ENCODE assay signal across 15 mouse cellular contexts in the genomic region with DNA sequence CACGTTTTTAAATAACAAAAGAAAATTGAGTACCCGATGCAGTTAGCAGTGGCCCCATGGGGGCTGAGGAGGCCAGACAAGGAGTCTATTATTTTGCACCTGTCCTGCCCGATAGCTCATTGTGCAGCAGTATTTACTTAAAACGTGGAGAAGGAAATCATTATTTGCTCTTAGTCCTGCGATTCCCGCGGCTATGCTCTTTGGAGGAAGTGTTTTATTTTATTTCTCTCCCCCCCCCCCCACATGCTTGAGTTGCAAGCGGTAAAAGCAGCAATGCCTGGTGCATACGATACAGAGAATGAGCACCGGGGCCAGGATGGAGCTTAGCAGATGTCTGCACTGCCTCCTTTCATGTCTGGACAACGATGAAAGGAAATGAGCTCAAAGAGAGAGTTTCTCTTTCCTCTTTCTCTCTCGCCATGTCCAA. TPM values are rescaled to one million over a fixed set of nuclear protein-coding genes. Genes with fewer than 3 reads are reported as not detected.
DNase-seq lines count a peak whose midpoint lies in the region; ATAC-seq and TF ChIP-seq lines count a peak whose summit lies in the region.
"Had no signal": no experiment of that assay in that cellular context is flagged by ENCODE, and none has a peak within 500 bp of the region (broad histone marks: within the 10 kb centered on the region; RNA-seq: fewer than 3 reads in every experiment).

No protein-coding gene starts in this region.

- no peak overlapping the region for H3K9ac ChIP-seq in hindbrain, embryonic 11.5 days (ENCODE audit: low read depth, low read length)
- 0 out of 2 replicates have a peak overlapping the region, but pooled peaks have one; percentile 26 for H3K9ac ChIP-seq in forebrain, postnatal 0 days
- H3K9ac ChIP-seq in neural tube, embryonic 15.5 days (replicated peaks), result no peak overlapping the region
- H3K9ac ChIP-seq in kidney, embryonic 14.5 days (ENCODE audit: low read depth, low read length), result no peak overlapping the region
- H3K9ac ChIP-seq: liver, embryonic 14.5 days had no signal

- H3K27me3 ChIP-seq in hindbrain, embryonic 11.5 days (ENCODE audit: control insufficient read depth, insufficient read depth, low read length), result no peaks in the 10 kb centered on the region
- no peaks in the 10 kb centered on the region for H3K27me3 ChIP-seq in hindbrain, embryonic 10.5 days (ENCODE audit: insufficient read depth, poor library complexity, severe bottlenecking)
- H3K27me3 ChIP-seq in forebrain, postnatal 0 days (ENCODE audit: insufficient read depth, low read length), result no peaks in the 10 kb centered on the region
- no peaks in the 10 kb centered on the region for H3K27me3 ChIP-seq in neural tube, embryonic 15.5 days (replicated peaks)
- H3K27me3 ChIP-seq in kidney, embryonic 14.5 days (ENCODE audit: control insufficient read depth, insufficient read depth, low read length), result no peaks in the 10 kb centered on the region
- H3K27me3 ChIP-seq: megakaryocyte, embryonic 14.5 days had no signal

- H3K4me3 ChIP-seq in hindbrain, embryonic 11.5 days (ENCODE audit: low read depth, low read length), result no peak overlapping the region
- H3K4me3 ChIP-seq in hindbrain, embryonic 10.5 days, result no peak overlapping the region
- no peak overlapping the region for H3K4me3 ChIP-seq in forebrain, postnatal 0 days (ENCODE audit: low read depth, low read length)
- H3K4me3 ChIP-seq in neural tube, embryonic 15.5 days (replicated peaks), result no peak overlapping the region
- no peak overlapping the region for H3K4me3 ChIP-seq in kidney, embryonic 14.5 days (ENCODE audit: low read length)
- H3K4me3 ChIP-seq: megakaryocyte, embryonic 14.5 days had no signal

- no peak for ATAC-seq in hindbrain, embryonic 11.5 days (ENCODE audit: low FRiP score)
- peak; percentile 40 for ATAC-seq in forebrain, postnatal 0 days
- ATAC-seq in neural tube, embryonic 15.5 days (ENCODE audit: low FRiP score), result no peak
- no peak for ATAC-seq in kidney, embryonic 14.5 days (ENCODE audit: low FRiP score, low TSS enrichment)
- ATAC-seq: intestine, postnatal 0 days had no signal

- no peak overlapping the region for H3K4me2 ChIP-seq in hindbrain, embryonic 11.5 days (replicated peaks; ENCODE audit: low read depth, low read length)
- no peak overlapping the region; the same call in 1 of the 2 replicates for H3K4me2 ChIP-seq in forebrain, postnatal 0 days (ENCODE audit: low read depth)
- peak overlapping the region; percentile 11 for H3K4me2 ChIP-seq in neural tube, embryonic 15.5 days
- no peak overlapping the region for H3K4me2 ChIP-seq in kidney, embryonic 14.5 days (replicated peaks; ENCODE audit: low read depth, low read length)

- DNase-seq in hindbrain, embryonic 11.5 days (ENCODE audit: low spot score), result peak; percentile 20
- no peak for DNase-seq in hindbrain, embryonic 10.5 days (ENCODE audit: low spot score)
- peak; percentile 45 for DNase-seq in ES-CJ7 (ENCODE audit: low read depth, low spot score)
- peak; percentile 53 for DNase-seq in forebrain, postnatal 0 days
- no peak for DNase-seq in spleen, postnatal 36 days (ENCODE audit: low spot score in 2 of 2)
- no peak for DNase-seq in right cerebral cortex, postnatal 10 days (ENCODE audit: low spot score in 2 of 2)
- DNase-seq: cerebellum, adult 9-11 months; gastrocnemius, postnatal 10 days; right cerebral cortex, postnatal 4 days had no signal

- no peak overlapping the region for H3K27ac ChIP-seq in hindbrain, embryonic 11.5 days (ENCODE audit: low read depth, low read length)
- H3K27ac ChIP-seq in hindbrain, embryonic 10.5 days, result no peak overlapping the region
- H3K27ac ChIP-seq in forebrain, postnatal 0 days (ENCODE audit: low read depth, low read length), result no peak overlapping the region
- no peak overlapping the region for H3K27ac ChIP-seq in neural tube, embryonic 15.5 days (replicated peaks)
- H3K27ac ChIP-seq in kidney, embryonic 14.5 days (ENCODE audit: low read depth, low read length), result no peak overlapping the region
- H3K27ac ChIP-seq: liver, embryonic 14.5 days had no signal

- no peaks in the 10 kb centered on the region; the same call in 1 of the 2 replicates for H3K4me1 ChIP-seq in hindbrain, embryonic 11.5 days (replicated peaks; ENCODE audit: control insufficient read depth, insufficient read depth, low read length)
- peaks cover 14% of the 10 kb centered on the region for H3K4me1 ChIP-seq in hindbrain, embryonic 10.5 days (replicated peaks)
- H3K4me1 ChIP-seq in forebrain, postnatal 0 days (ENCODE audit: insufficient read depth), result peaks cover 5% of the 10 kb centered on the region; the same call in 1 of the 2 replicates
- H3K4me1 ChIP-seq in neural tube, embryonic 15.5 days, result peaks cover 11% of the 10 kb centered on the region
- no peaks in the 10 kb centered on the region for H3K4me1 ChIP-seq in kidney, embryonic 14.5 days (ENCODE audit: control insufficient read depth, insufficient read depth, low read length)
- H3K4me1 ChIP-seq: megakaryocyte, embryonic 14.5 days had no signal

- WGBS in hindbrain, embryonic 11.5 days, result 44% methylated on average over 12 of the region's 12 CpGs
- 57% methylated on average over 12 of the region's 12 CpGs for WGBS in hindbrain, embryonic 10.5 days
- WGBS in forebrain, postnatal 0 days, result 9% methylated on average over 12 of the region's 12 CpGs
- 11% methylated on average over 12 of the region's 12 CpGs for WGBS in neural tube, embryonic 15.5 days
- whole genome bisulfite sequencing in kidney, embryonic 14.5 days, result 65% methylated on average over 12 of the region's 12 CpGs

- no peaks in the 10 kb centered on the region for H3K36me3 ChIP-seq in hindbrain, embryonic 11.5 days (ENCODE audit: control insufficient read depth, insufficient read depth, low read length)
- peaks cover 14% of the 10 kb centered on the region for H3K36me3 ChIP-seq in hindbrain, embryonic 10.5 days
- H3K36me3 ChIP-seq in forebrain, postnatal 0 days (ENCODE audit: insufficient read depth), result no peaks in the 10 kb centered on the region
- no peaks in the 10 kb centered on the region for H3K36me3 ChIP-seq in neural tube, embryonic 15.5 days
- H3K36me3 ChIP-seq in kidney, embryonic 14.5 days (ENCODE audit: control insufficient read depth, insufficient read depth, low read length), result no peaks in the 10 kb centered on the region
- H3K36me3 ChIP-seq: G1E had no signal

- no peaks in the 10 kb centered on the region for H3K9me3 ChIP-seq in hindbrain, embryonic 11.5 days (ENCODE audit: control insufficient read depth, low read length)
- H3K9me3 ChIP-seq in hindbrain, embryonic 10.5 days, result no peaks in the 10 kb centered on the region
- no peaks in the 10 kb centered on the region for H3K9me3 ChIP-seq in forebrain, postnatal 0 days (ENCODE audit: low read length)
- H3K9me3 ChIP-seq in neural tube, embryonic 15.5 days (replicated peaks), result no peaks in the 10 kb centered on the region
- no peaks in the 10 kb centered on the region for H3K9me3 ChIP-seq in kidney, embryonic 14.5 days (ENCODE audit: control insufficient read depth, low read length)
- H3K9me3 ChIP-seq: G1E had no signal

- TF ChIP-seq CTCF in forebrain, postnatal 0 days (IDR thresholded peaks at IDR 0.05; ENCODE audit: low read depth), result no peak

RNA-seq across cellular contexts. Expression of a gene that starts 35.6 kb away (rescaled TPM):
- 7.5 and 8.2 TPM in 2 replicates for polyA plus RNA-seq in hindbrain, embryonic 11.5 days (2014; fragmentation: Nextera tagmentation; extraction: Ambion mirVana)
- 4.7 and 6.2 TPM in 2 replicates for polyA plus RNA-seq in hindbrain, embryonic 10.5 days (2016; fragmentation: Nextera tagmentation; extraction: Ambion mirVana)
- 11.6 and 20.2 TPM in 2 replicates for total RNA-seq in forebrain, postnatal 0 days (2014; rRNA removed)
- 5.8 and 8.3 TPM in 2 replicates for polyA plus RNA-seq in forebrain, postnatal 0 days (2015; fragmentation: Nextera tagmentation; extraction: Ambion mirVana)
- 8.5 and 9.0 TPM in 2 replicates for polyA plus RNA-seq in neural tube, embryonic 15.5 days (2015; fragmentation: Nextera tagmentation; extraction: Ambion mirVana)
- 6.3 and 7.8 TPM in 2 replicates for polyA plus RNA-seq in kidney, embryonic 14.5 days (2014; fragmentation: Nextera tagmentation; extraction: Ambion mirVana)

Comparison
In these comparisons a context has a peak if more than half of its experiments do, and no peak if none do; other contexts are left out.
1. DNase-seq: peak in hindbrain, embryonic 11.5 days (single experiment), ES-CJ7 (single experiment) and forebrain, postnatal 0 days (single experiment); none in hindbrain, embryonic 10.5 days (single experiment), spleen, postnatal 36 days (0 of 2) and right cerebral cortex, postnatal 10 days (0 of 2).